ENCODE assay signal across 10 mouse cellular contexts in genomic region chr14:103679395-103680217, GRCm38 (mm10). TPM values are rescaled to one million over a fixed set of nuclear protein-coding genes. Genes with fewer than 3 reads are reported as not detected.
DNase-seq lines count a peak whose midpoint lies in the region; ATAC-seq lines count a peak whose summit lies in the region.
"Had no signal": no experiment of that assay in that cellular context is flagged by ENCODE, and none has a peak within 500 bp of the region (broad histone marks: within the 10 kb centered on the region; RNA-seq: fewer than 3 reads in every experiment).

No protein-coding gene starts in this region.

- H3K9me3 ChIP-seq in heart, embryonic 13.5 days: no peaks in the 10 kb centered on the region
- H3K9me3 ChIP-seq in limb, embryonic 13.5 days: no peaks in the 10 kb centered on the region
- H3K9me3 ChIP-seq: embryonic facial prominence, embryonic 12.5 days had no signal

- H3K4me3 ChIP-seq in heart, embryonic 13.5 days: peak overlapping the region; percentile 46
- no peak overlapping the region for H3K4me3 ChIP-seq in limb, embryonic 13.5 days
- H3K4me3 ChIP-seq: embryonic facial prominence, embryonic 12.5 days had no signal

- no peak for DNase-seq in heart, postnatal 14 days
- DNase-seq in right cerebral cortex, adult 2 months (ENCODE audit: low spot score in 2 of 2): peak; percentile 36 to 55
- no peak for DNase-seq in right cerebral cortex, postnatal 25 days
- DNase-seq in gastrocnemius, postnatal 25 days: no peak
- DNase-seq in spleen, postnatal 4 days (ENCODE audit: low spot score in 2 of 2): no peak

- no peak for ATAC-seq in heart, embryonic 13.5 days (ENCODE audit: extremely low read depth, insufficient number of reproducible peaks, low FRiP score, low TSS enrichment)
- no peak for ATAC-seq in limb, embryonic 13.5 days (ENCODE audit: low FRiP score, low read depth)
- ATAC-seq in monocyte, adult 5-6 weeks (replicated peaks; ENCODE audit: insufficient number of reproducible peaks, low FRiP score, low TSS enrichment, poor library complexity, severe bottlenecking): no peak

- H3K4me1 ChIP-seq in heart, embryonic 13.5 days: peaks cover 16% of the 10 kb centered on the region
- H3K4me1 ChIP-seq in limb, embryonic 13.5 days: peaks cover 4% of the 10 kb centered on the region; the same call in 1 of the 2 replicates

- H3K9ac ChIP-seq in heart, embryonic 13.5 days: peak overlapping the region; percentile 71
- H3K9ac ChIP-seq in limb, embryonic 13.5 days: no peak overlapping the region
- H3K9ac ChIP-seq: embryonic facial prominence, embryonic 12.5 days had no signal

- H3K27ac ChIP-seq in heart, embryonic 13.5 days (replicated peaks): no peak overlapping the region
- H3K27ac ChIP-seq in limb, embryonic 13.5 days: no peak overlapping the region
- H3K27ac ChIP-seq: embryonic facial prominence, embryonic 12.5 days had no signal

- WGBS in heart, embryonic 13.5 days: 34% methylated on average over 18 of the region's 18 CpGs
- 50% methylated on average over 18 of the region's 18 CpGs for WGBS in limb, embryonic 13.5 days

- peak overlapping the region; percentile 69 for H3K4me2 ChIP-seq in heart, embryonic 13.5 days
- peak overlapping the region; percentile 19 for H3K4me2 ChIP-seq in limb, embryonic 13.5 days (replicated peaks)
- H3K4me2 ChIP-seq: embryonic facial prominence, embryonic 12.5 days had no signal

- H3K36me3 ChIP-seq in heart, embryonic 13.5 days: no peaks in the 10 kb centered on the region
- H3K36me3 ChIP-seq in limb, embryonic 13.5 days: no peaks in the 10 kb centered on the region
- H3K36me3 ChIP-seq: embryonic facial prominence, embryonic 12.5 days; G1E had no signal

- H3K27me3 ChIP-seq in heart, embryonic 13.5 days (replicated peaks): peaks cover 24% of the 10 kb centered on the region
- H3K27me3 ChIP-seq in limb, embryonic 13.5 days: no peaks in the 10 kb centered on the region
- H3K27me3 ChIP-seq: embryonic facial prominence, embryonic 12.5 days had no signal

- intact Hi-C loops in heart, postnatal 14 days (cut with DNase I): no loop called here

RNA-seq across cellular contexts. Expression of gene Slain1, which starts 29.6 kb away (rescaled TPM):
- 0.31 and 0.43 TPM in 2 replicates for polyA plus RNA-seq in heart, embryonic 13.5 days (2015; fragmentation: Nextera tagmentation; extraction: Ambion mirVana)
- total RNA-seq in heart, postnatal 14 days (2021): under 1 TPM; 0.17 to 0.68 TPM
- polyA plus RNA-seq in limb, embryonic 13.5 days (2015; fragmentation: Nextera tagmentation; extraction: Ambion mirVana): 1.5 and 1.6 TPM in 2 replicates
- not detected for total RNA-seq in gastrocnemius, postnatal 25 days (2021)
- 10.5 to 23.0 TPM (median 12.2 TPM) in 3 replicates for total RNA-seq in monocyte, adult 5-6 weeks (2017)
- polyA plus RNA-seq: G1E had no signal

Comparison
In these comparisons a context has a peak if more than half of its experiments do, and no peak if none do; other contexts are left out.
1. DNase-seq: peak in right cerebral cortex, adult 2 months (2 of 2); none in heart, postnatal 14 days (0 of 2), right cerebral cortex, postnatal 25 days (single experiment), gastrocnemius, postnatal 25 days (single experiment) and spleen, postnatal 4 days (0 of 2).